Mouse (Mus musculus): ENCODE data around the gene Gnaq. TPM values are rescaled to one million over a fixed set of nuclear protein-coding genes. Genes with fewer than 3 reads are reported as not detected.

Gene Gnaq
- polyA plus RNA-seq (2014; fragmentation: Illumina TruSeq; extraction: RNeasy Lipid Tissue Mini Kit (QIAGEN cat#74804); ENCODE audit: low read depth, low replicate concordance), result 52.2 TPM

DNA sequence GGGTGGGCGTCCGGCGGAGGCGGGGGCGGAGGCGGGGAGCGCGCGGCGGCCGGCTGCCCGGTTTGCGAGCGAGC lies at the start of gene Gnaq:
Gnaq (plus strand) TSS at position 41 of the 74 bp plus-strand sequence.

DNA sequence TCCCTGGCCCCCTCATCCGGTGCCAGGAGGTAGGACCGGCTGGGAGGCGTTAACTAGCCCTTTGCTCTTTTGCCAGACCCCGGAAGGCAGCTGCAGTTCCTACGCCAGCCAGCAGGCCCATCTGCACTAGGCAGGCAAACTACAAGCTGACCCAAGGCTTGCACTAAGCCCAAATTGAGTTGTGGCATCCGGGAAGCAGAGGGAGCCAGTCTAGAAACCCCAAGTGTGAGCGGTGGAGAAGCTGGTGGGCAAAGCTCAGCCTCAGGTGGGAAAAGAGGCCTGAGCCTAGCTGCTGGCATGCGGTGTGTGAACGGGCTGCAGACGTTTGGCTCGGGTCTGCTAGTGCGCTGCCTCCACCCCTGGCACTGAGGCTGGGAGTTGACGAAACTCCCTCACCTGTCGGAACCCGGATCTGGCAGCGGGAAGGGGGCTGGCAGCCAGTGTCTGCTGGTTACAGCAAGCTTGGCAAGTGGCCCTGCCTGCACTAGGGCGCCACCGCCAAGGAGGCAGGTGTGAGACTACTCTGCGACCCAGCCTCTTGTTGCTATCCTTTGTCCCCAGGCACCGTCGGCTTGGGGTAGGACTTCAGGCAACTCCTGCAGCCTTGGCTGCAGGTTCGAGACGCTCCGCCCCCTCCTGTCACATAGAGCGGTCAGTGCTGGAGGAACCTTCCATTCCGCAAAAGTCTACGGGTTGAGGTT lies 303.1 kb downstream of the Gnaq start, which contains the start of gene Gna14:
Gna14 (plus strand) TSS at position 232 of the 701 bp plus-strand sequence.

Other genes with a start within 250 kb of the Gnaq start
- 46.9 TPM for gene Psat1, start 185.5 kb upstream of the Gnaq start, polyA plus RNA-seq (2014; fragmentation: Illumina TruSeq; extraction: RNeasy Lipid Tissue Mini Kit (QIAGEN cat#74804); ENCODE audit: low read depth, low replicate concordance)
- gene Cep78, start 147.8 kb upstream of the Gnaq start, polyA plus RNA-seq (2014; fragmentation: Illumina TruSeq; extraction: RNeasy Lipid Tissue Mini Kit (QIAGEN cat#74804); ENCODE audit: low read depth, low replicate concordance), result 4.1 TPM